Mouse (Mus musculus) embryonic facial prominence, embryonic 10.5 days (tissue): Measurements from ENCODE around the gene Nr2e1. TPM values are rescaled to one million over a fixed set of nuclear protein-coding genes. Genes with fewer than 3 reads are reported as not detected.

ENCODE experiments used
- DNase-seq: peaks from one replicate; pipeline ENCODE4 v3.0.0-alpha.2; 2017; ENCODE audit warnings: low spot score
- H3K27ac ChIP-seq: fragments of 300-500 bp; sonication (generic); replicated peaks from 2 replicates; pipeline ENCODE4 v1.5.1; 2016; ENCODE audit warnings: mild to moderate bottlenecking
- H3K27me3 ChIP-seq: fragments of 300-500 bp; sonication (generic); replicated peaks from 2 replicates; pipeline ENCODE4 v1.6.1; 2016; ENCODE audit warnings: low read depth, mild to moderate bottlenecking; ENCODE audit not compliant: poor library complexity, severe bottlenecking
- H3K36me3 ChIP-seq: fragments of 300-500 bp; sonication (generic); replicated peaks from 2 replicates; pipeline ENCODE4 v1.6.1; 2016; ENCODE audit warnings: mild to moderate bottlenecking, moderate library complexity
- H3K4me1 ChIP-seq: fragments of 300-500 bp; sonication (generic); 2 replicates; pipeline ENCODE4 v1.6.1; 2016
- H3K4me3 ChIP-seq: fragments of 300-500 bp; sonication (generic); 2 replicates; pipeline ENCODE4 v1.5.1; 2016; ENCODE audit warnings: mild to moderate bottlenecking, moderate library complexity
- H3K9me3 ChIP-seq: fragments of 300-500 bp; sonication (generic); 2 replicates; pipeline ENCODE4 v1.6.1; 2016; ENCODE audit warnings: mild to moderate bottlenecking
- WGBS: fragments of 180-500 bp; shearing (Covaris S2); methylation state at CpG from one replicate; pipeline ENCODE4 v1.1.7; 2016; 5-methylcytosine and 5-hydroxymethylcytosine counted together
- polyA plus RNA-seq: library from polyadenylated mRNA; unstranded; fragments of >200 nt; fragmentation: Nextera tagmentation; extraction: Ambion mirVana; gene quantifications from 2 replicates; pipeline ENCODE4 v1.2.1, GENCODE M21; 2016

Nr2e1 gene
- polyA plus RNA-seq, result 10.4 and 11.5 TPM in 2 replicates

DNA sequence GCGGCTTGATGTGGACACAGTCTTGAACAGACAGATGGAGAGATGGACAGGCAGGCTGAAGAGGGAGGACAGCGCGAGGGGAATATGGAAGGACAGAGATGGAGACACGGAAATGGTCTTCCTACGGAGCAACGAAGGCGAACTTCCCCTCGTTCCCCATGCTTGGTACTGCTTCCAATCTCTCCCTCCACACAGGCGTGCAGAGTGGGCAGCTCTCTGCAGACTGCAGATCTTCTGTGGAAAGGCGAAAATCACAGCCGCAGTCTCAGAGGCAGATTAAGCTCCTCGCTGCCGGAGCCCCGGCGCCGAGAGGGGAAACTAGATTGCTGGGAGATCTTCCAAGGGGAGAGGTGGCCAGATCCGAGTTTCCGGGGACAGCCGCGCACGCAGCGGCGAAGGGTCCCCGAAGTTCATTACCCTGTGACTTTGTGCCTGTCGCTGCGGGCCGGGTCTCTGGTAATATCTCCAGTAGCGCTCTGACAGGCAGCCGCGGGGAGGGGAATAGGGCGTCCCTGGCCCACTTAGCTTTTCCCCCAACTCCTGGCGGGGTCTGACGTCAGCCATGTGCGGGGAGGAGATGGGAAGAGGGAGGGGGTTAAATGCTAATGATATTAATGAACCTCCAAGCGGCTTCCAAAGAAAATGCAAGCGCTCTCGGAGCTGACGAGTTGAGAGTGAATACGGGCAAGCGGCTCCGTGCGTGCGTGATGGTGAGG, at the start of gene Nr2e1, which contains the start of gene Ostm1:
Gene Nr2e1, minus strand, starts transcription at position 476 of the 716 bp plus-strand sequence.
Gene Ostm1, plus strand, starts transcription at position 666 of the 716 bp plus-strand sequence.
- peak within 1 kb of the TSS; percentile 81 for H3K27ac ChIP-seq

DNA sequence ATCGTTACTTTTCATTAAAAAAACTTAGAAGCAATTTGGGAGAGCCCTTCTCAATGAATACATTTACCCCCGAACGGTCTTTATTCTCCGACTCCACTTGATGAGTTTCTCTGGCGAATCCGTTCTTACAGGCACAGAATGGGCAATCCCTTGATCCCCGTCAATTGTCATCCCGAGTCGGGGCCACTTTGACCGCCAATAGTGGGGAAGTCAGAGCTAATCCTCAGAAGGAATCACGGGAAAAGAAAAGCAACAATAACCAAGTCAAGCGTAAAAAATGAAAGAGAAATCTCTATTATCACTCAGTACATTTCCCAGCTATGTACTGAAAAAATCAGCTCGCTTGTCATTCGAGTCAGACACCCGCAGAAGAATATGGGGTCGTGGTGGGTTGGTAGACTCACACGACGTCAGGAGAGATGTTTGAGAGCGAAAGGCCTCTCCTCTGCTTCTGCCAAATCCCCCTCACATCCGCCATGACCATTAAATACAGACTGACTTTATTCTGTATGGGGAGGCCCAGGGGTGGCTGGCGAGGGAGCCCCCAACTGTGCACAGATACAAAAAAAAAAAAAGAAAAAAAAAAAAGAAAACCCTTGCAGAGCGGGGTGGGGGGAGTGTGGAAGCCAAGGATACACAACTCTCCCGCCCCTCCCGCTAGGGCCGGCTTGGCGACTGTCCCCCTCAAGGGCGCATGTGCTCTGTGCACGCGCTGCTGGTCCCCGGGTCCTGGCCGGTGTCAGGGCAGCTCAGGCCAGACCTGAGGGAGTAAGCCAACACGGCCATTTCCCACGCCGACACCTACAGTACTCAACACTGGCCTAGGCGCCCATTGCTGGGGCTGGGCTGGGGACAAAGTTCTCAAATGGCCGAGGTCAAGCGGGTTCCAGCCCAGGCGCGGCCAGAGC, 49.3 kb upstream of the Nr2e1 start:
- Histone ChIP-seq H3K27me3 (peaks cover 100% of the 10 kb centered on the region), H3K4me1 (peaks cover 62% of the 10 kb centered on the region), H3K36me3 (no peaks in the 10 kb centered on the region), H3K4me3 (peak overlapping the region; percentile 44), H3K9me3 (no peaks in the 10 kb centered on the region), H3K27ac (0 out of 2 replicates have a peak overlapping the region, but pooled peaks have one; percentile 77)
- peak; percentile 50 for DNase-seq
- WGBS, result under 1% methylated on average over 39 of the region's 39 CpGs

More for the DNA sequence above, at the start of gene Nr2e1, which contains the start of gene Ostm1:
- peak; percentile 77 for DNase-seq
- Histone ChIP-seq H3K27me3 (peaks cover 100% of the 10 kb centered on the region), H3K36me3 (no peaks in the 10 kb centered on the region), H3K4me3 (peak within 1 kb of the TSS; percentile 57), H3K4me1 (peaks cover 55% of the 10 kb centered on the region), H3K9me3 (peaks cover 4% of the 10 kb centered on the region; the same call in 1 of the 2 replicates)
- under 1% methylated on average over 43 of the region's 43 CpGs for WGBS

DNA sequence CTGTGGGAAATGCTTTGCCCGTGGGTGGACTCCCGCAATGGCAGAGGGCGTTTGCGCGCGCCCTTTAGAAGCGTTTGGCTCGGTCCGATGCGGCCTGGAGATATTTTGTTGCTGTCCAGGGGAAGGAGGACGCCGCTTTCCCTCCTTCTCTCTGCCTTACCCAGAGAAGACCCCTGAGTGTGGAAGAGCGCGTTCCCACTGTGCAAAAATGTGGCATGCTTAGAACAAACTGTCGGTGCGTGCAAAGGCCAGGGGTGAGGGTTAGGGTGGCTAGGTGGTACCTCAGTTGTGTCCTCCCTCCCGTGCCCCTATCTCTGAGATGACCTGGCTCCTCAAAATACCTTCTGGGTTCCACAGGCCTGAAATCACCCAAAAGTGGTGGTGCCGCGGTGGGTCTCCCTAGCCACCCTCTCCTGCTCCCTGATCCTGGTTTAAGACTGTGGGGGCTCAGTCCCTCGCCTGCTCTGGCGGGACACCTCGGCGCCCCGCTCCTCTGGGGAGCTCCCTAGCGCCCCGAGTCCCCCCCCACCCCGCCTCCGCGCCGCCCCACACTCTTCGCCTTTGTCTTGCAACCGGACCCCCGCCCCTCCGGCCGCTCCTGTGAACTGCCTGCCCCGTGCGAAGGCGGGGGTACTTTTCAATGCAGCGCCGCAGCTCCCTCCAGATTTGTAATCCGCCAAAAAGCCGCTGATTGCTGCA, 48.5 kb upstream of the Nr2e1 start:
- 1% methylated on average over 42 of the region's 42 CpGs for WGBS
- H3K27ac ChIP-seq, result peak overlapping the region; percentile 77
- peak; percentile 66 for DNase-seq
- peak overlapping the region; percentile 44 for H3K4me3 ChIP-seq
- peaks cover 100% of the 10 kb centered on the region for H3K27me3 ChIP-seq
- no peaks in the 10 kb centered on the region for H3K9me3 ChIP-seq
- no peaks in the 10 kb centered on the region for H3K36me3 ChIP-seq
- H3K4me1 ChIP-seq, result peaks cover 59% of the 10 kb centered on the region

DNA sequence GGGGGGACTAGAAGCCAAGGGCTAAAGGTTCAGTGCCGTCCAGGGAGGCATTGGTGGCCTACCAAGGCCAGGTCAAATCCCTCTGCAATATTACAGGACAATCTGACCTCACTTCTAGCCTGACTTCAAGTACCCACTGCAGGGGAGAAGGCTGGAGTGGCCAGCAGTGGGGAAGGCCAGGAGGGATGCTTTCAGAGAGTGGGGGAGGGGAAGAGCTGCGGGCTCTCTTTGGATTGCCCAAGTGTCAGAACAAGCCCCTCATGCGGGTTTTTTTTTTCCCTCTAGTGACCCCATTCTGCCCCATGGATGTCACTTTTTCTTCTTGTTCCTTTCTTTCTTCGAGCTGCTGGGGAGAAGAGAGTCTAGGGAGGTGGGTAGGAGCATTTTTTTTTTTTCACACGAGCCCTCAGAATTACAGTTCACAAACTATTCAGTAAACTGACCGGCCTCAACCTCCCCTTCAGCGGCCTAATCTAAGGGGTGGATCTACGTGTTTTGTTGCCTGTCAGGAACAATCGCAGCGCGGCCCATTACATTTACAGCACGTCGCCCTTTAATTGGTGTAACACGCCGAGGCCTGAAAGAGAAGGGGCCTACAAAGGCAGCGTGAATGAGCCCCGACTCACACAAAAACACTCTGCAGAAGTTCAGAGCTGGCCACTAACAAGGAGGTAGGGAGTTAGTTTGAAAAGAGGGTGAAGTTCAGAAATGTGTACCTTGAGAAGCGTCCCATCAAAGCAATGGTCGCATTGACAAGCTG, 47.3 kb upstream of the Nr2e1 start:
- peak; percentile 61 for DNase-seq
- no peaks in the 10 kb centered on the region for H3K9me3 ChIP-seq
- no peak overlapping the region for H3K27ac ChIP-seq
- peaks cover 53% of the 10 kb centered on the region for H3K4me1 ChIP-seq
- peaks cover 100% of the 10 kb centered on the region for H3K27me3 ChIP-seq
- WGBS, result under 1% methylated on average over 19 of the region's 19 CpGs
- H3K4me3 ChIP-seq, result 0 out of 2 replicates have a peak overlapping the region, but pooled peaks have one; percentile 5
- no peaks in the 10 kb centered on the region for H3K36me3 ChIP-seq

DNA sequence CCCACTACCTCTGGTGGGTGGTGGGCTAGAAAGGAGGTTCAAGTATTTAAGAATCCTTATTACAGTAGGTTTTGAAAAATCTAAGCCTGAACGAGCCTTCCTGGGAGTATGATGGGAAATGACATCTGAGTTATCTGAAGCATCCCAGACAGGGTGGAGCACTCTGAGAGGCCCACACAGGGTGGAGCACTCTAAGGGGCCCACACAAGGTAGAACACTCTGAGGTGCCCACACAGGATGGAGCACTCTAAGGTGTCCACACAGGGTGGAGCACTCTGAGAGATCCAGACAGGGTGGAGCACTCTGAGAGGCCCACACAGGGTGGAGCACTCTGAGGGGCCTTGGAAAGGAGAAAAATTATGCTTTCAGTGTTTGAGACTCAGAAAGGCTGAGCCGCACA, 42.5 kb upstream of the Nr2e1 start:
- peaks cover 97% of the 10 kb centered on the region for H3K27me3 ChIP-seq
- H3K36me3 ChIP-seq, result no peaks in the 10 kb centered on the region
- WGBS, result 79% methylated on average over 2 of the region's 2 CpGs
- peaks cover 6% of the 10 kb centered on the region for H3K4me1 ChIP-seq
- DNase-seq, result no peak
- H3K9me3 ChIP-seq, result no peaks in the 10 kb centered on the region
- no peak overlapping the region for H3K4me3 ChIP-seq
- H3K27ac ChIP-seq, result no peak overlapping the region

DNA sequence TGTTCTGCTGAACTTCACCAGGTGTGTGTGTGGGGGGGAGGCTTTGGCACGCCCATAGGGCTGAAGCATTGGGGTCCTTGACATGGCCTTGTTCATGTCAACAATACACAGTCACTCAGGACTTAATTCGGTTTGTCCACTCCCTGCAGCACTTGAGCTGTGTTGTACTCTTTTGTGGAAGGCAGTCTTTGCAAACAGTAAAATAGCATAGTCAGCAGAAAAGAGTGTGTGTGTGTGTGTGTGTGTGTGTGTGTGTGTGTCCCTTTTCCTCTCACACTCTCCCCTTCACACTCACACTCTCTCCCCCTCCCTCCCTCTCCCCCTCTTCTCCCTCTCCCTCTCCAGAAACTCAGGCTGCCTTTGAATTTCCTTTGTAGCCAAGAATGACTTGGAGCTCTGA, 34.9 kb upstream of the Nr2e1 start:
- Histone ChIP-seq H3K4me3 (no peak overlapping the region), H3K36me3 (no peaks in the 10 kb centered on the region), H3K9me3 (no peaks in the 10 kb centered on the region), H3K27ac (no peak overlapping the region), H3K27me3 (peaks cover 99% of the 10 kb centered on the region), H3K4me1 (peaks cover 24% of the 10 kb centered on the region)
- DNase-seq, result no peak
- 47% methylated on average over 2 of the region's 2 CpGs for WGBS

DNA sequence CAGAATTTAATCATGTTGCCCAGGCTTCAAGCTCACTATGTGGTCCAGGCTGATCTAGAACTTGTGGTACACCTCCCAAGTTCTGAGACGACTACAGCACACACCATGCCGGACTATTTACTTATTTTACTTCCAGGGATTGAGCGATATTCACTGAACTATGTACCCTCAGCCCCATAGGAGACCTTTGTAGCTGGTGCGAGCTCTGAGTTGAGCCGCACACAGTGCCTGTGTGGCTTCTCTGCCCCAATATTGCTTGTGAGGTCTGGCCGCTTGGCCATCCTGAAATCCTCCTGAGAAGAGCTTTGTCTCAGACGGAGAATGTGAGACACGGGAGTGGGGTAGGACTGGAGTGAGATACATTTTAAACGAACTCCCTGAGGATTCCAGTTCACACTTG, 31.3 kb upstream of the Nr2e1 start:
- H3K27me3 ChIP-seq, result peaks cover 100% of the 10 kb centered on the region
- H3K36me3 ChIP-seq, result no peaks in the 10 kb centered on the region
- DNase-seq, result peak; percentile 20
- no peak overlapping the region for H3K27ac ChIP-seq
- H3K4me3 ChIP-seq, result no peak overlapping the region; the same call in 1 of the 2 replicates
- peaks cover 28% of the 10 kb centered on the region for H3K4me1 ChIP-seq
- H3K9me3 ChIP-seq, result no peaks in the 10 kb centered on the region; the same call in 1 of the 2 replicates
- 8% methylated on average over 9 of the region's 9 CpGs for WGBS

DNA sequence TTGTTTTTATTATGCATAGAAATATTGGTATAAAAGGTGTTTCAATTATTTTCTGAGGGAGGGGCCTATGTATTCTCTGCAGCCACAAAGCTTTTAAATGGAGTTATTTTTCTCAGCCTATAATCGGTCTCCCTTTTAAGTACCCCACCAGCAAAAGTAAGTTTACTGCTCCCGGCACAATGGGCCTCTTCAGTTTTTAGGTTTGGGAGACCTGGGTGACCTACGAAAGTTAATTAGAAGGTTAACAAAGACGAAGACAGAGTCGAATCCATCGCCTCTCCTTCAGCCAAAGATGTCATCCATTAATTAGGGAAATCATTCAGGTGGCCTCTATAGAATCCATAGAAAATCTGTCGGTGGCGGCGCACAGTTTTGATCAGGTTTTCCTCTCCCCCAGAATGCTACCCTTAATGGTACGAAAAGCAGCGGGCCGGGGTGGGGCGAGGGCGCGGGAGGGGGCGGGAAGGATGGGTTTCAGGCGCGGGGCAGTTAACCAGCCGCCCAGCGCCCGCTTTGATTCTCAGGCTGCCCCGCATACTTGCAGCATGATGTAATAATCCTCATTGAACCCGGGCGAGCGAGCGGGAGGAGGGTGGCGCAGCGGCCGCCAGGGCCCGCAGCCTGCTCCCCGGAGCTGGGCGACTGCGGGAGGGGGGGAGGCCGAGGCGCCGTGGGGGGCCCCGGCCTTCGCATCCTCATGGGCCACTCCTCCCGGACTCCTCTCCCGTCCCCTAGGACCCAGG, 30.4 kb upstream of the Nr2e1 start:
- Histone ChIP-seq H3K4me1 (peaks cover 24% of the 10 kb centered on the region), H3K27me3 (peaks cover 100% of the 10 kb centered on the region), H3K36me3 (no peaks in the 10 kb centered on the region), H3K27ac (peak overlapping the region; percentile 63), H3K4me3 (peak overlapping the region; percentile 58), H3K9me3 (no peaks in the 10 kb centered on the region; the same call in 1 of the 2 replicates)
- WGBS, result under 1% methylated on average over 40 of the region's 40 CpGs
- DNase-seq, result peak; percentile 84

DNA sequence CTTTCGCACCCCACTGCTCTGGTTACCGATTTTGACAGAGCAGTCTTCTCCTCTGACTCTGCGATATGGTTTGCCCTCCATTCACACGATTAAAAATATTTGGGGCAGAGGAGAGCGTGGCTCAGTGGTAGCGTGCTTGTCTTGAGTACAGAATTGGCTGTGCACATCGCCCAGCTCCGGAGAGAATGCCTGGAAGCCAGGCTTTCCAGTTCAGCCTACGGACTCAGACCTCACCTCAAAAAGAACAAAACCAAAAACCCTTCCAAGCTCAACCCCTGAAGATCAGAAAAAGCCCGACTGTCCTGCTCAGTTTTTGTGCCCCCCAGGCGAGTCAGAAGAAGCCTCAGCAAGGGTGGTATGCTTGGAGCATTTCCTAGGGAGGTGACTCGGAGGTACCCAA, 29.6 kb upstream of the Nr2e1 start:
- peak; percentile 25 for DNase-seq
- H3K4me3 ChIP-seq, result peak overlapping the region; percentile 58; the same call in 1 of the 2 replicates
- peaks cover 2% of the 10 kb centered on the region; the same call in 1 of the 2 replicates for H3K9me3 ChIP-seq
- H3K36me3 ChIP-seq, result no peaks in the 10 kb centered on the region
- H3K27ac ChIP-seq, result 0 out of 2 replicates have a peak overlapping the region, but pooled peaks have one; percentile 45
- 5% methylated on average over 12 of the region's 12 CpGs for WGBS
- peaks cover 20% of the 10 kb centered on the region for H3K4me1 ChIP-seq
- peaks cover 100% of the 10 kb centered on the region for H3K27me3 ChIP-seq

DNA sequence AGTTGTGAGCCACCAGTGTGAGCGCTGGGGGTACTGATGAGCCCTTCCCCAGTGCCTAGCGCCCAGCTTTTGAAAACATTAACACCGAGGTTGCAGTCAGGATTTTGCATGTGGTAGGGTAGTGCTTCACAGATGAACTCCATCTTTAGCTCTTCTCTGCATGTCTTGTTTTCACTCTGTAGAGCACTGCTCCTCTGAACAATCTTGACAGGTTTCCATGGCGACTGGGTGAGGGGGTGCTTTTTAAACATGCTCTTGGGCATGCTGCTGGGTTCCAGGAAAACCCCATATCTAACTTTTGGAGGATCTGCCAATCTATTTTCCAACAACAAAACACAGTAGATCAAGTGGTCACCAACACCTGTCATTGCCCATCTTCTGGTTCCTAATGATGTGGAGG, 23.3 kb upstream of the Nr2e1 start:
- Histone ChIP-seq H3K4me1 (no peaks in the 10 kb centered on the region), H3K4me3 (no peak overlapping the region), H3K36me3 (no peaks in the 10 kb centered on the region), H3K27me3 (peaks cover 45% of the 10 kb centered on the region), H3K9me3 (peaks cover 18% of the 10 kb centered on the region), H3K27ac (no peak overlapping the region)
- no peak for DNase-seq
- WGBS, result 80% methylated on average over 4 of the region's 4 CpGs

DNA sequence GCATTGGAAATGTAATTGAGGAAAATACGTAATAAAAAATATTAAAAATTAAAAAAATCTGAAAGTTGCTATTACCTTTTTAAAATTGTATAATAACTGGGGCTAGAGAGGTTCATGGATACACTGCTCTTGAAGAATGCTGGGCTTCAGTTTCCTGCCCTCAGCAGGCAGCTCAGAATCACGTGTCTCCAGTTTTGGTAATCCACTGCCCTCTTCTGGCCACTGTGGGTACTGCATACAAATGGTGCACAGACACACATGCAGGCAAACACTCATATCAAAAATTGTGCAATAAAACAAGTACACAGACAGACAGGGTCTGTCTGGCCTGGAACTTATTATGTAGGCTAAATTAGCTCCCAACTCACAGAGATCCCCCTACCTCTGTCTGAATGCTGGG, 21.4 kb upstream of the Nr2e1 start:
- DNase-seq, result no peak
- Histone ChIP-seq H3K4me1 (no peaks in the 10 kb centered on the region), H3K36me3 (no peaks in the 10 kb centered on the region), H3K9me3 (peaks cover 18% of the 10 kb centered on the region), H3K27ac (no peak overlapping the region), H3K27me3 (peaks cover 39% of the 10 kb centered on the region), H3K4me3 (no peak overlapping the region)
- WGBS, result 66% methylated on average over 2 of the region's 2 CpGs
